Mouse (Mus musculus): ENCODE results near the gene Olfr622.

- TF ChIP-seq POLR2A (IDR thresholded peaks at IDR 0.05; ENCODE audit: control insufficient read depth in 1 of 2, insufficient read depth in 1 of 2, low read depth in 1 of 2, low read length in 2 of 2, poor library complexity in 1 of 2) (no peak), POLR2AphosphoS5 (IDR thresholded peaks at IDR 0.05; ENCODE audit: borderline replicate concordance, low read depth, low read length) (no peak), UBTF (IDR thresholded peaks at IDR 0.05; ENCODE audit: borderline replicate concordance, insufficient read depth, low read depth, low read length) (no peak), CTCF (IDR thresholded peaks at IDR 0.05 in 2 of 3, conservative IDR thresholded peaks at IDR 0.05 in 1 of 3; ENCODE audit: control insufficient read depth in 1 of 3, insufficient read depth in 1 of 3, low read depth in 2 of 3, low read length in 3 of 3, poor library complexity in 1 of 3, severe bottlenecking in 1 of 3) (no peak), USF1 (IDR thresholded peaks at IDR 0.05; ENCODE audit: low read depth, low read length) (no peak), BHLHE40 (IDR thresholded peaks at IDR 0.05; ENCODE audit: borderline replicate concordance, low read depth, low read length) (no peak), ZNF384 (IDR thresholded peaks at IDR 0.05; ENCODE audit: low read depth, low read length) (no peak), RCOR1 (IDR thresholded peaks at IDR 0.05; ENCODE audit: low read depth, low read length) (no peak), MYC (IDR thresholded peaks at IDR 0.05; ENCODE audit: low read depth, low read length) (no peak), GATA1 (IDR thresholded peaks at IDR 0.05; ENCODE audit: low read depth, low read length) (no peak), MAFK (IDR thresholded peaks at IDR 0.05; ENCODE audit: borderline replicate concordance, low read depth, low read length) (no peak)
Observed at GRCm38 (mm10) chr7:103600275-103600674, 42.2 kb downstream of the Olfr622 start, which contains the start of gene Olfr619.
